Mouse (Mus musculus) ES-Bruce4 (cell line): ENCODE results near the gene Ptges. TPM values are rescaled to one million over a fixed set of nuclear protein-coding genes. Genes with fewer than 3 reads are reported as not detected.
"Not testable (repeated sequence)": the region's sequence is repeated elsewhere in the genome, so short reads cannot be mapped to it uniquely, and the experiment has no call there.

ENCODE experiments used
- H3K27ac ChIP-seq: 2 replicates; pipeline ENCODE4 v1.5.1; 2012; ENCODE audit warnings: low read length, inconsistent platforms; ENCODE audit not compliant: insufficient read depth
- H3K27me3 ChIP-seq: 2 replicates; pipeline ENCODE4 v1.6.1; 2012; ENCODE audit warnings: mild to moderate bottlenecking, low read length, inconsistent platforms; ENCODE audit not compliant: control insufficient read depth, poor library complexity, insufficient read depth, severe bottlenecking
- H3K36me3 ChIP-seq: 2 replicates; pipeline ENCODE4 v1.6.1; 2012; ENCODE audit warnings: inconsistent platforms, mild to moderate bottlenecking, low read length, moderate library complexity; ENCODE audit not compliant: control insufficient read depth, poor library complexity, insufficient read depth, severe bottlenecking
- H3K4me1 ChIP-seq: one replicate; pipeline ENCODE4 v1.8.1; 2011; ENCODE audit warnings: low read length; ENCODE audit not compliant: control insufficient read depth, insufficient read depth
- H3K4me3 ChIP-seq: 2 replicates; pipeline ENCODE4 v1.5.1; 2011; ENCODE audit warnings: low read depth, mild to moderate bottlenecking, low read length
- H3K9ac ChIP-seq: 2 replicates; pipeline ENCODE4 v1.6.1; 2012; ENCODE audit warnings: low read depth, mild to moderate bottlenecking, inconsistent platforms; ENCODE audit not compliant: poor library complexity, severe bottlenecking
- H3K9me3 ChIP-seq: replicated peaks from 2 replicates; pipeline ENCODE4 v1.6.1; 2012; ENCODE audit warnings: mild to moderate bottlenecking, low read length, inconsistent platforms; ENCODE audit not compliant: control insufficient read depth, poor library complexity, insufficient read depth, severe bottlenecking
- CTCF ChIP-seq: IDR thresholded peaks from one replicate; pipeline ENCODE4 v1.8.1; 2011; ENCODE audit warnings: low read depth, low read length
- EP300 ChIP-seq: IDR thresholded peaks from 2 replicates; pipeline ENCODE4 v1.6.1; 2011; ENCODE audit warnings: low read depth, low read length; ENCODE audit not compliant: insufficient read depth
- POLR2A ChIP-seq: IDR thresholded peaks from one replicate; pipeline ENCODE4 v1.8.1; 2011; ENCODE audit warnings: low read length; ENCODE audit not compliant: insufficient read depth
- polyA plus RNA-seq: library from polyadenylated mRNA; stranded (reverse); fragments of >200 nt; gene quantifications from 2 replicates; pipeline ENCODE4 v1.2.4, GENCODE M21; 2011; ENCODE audit warnings: low read depth; ENCODE audit not compliant: missing spikeins, insufficient read depth, insufficient read length

Ptges gene
- polyA plus RNA-seq, 1 experiment = 9.4 TPM

GRCm38 (mm10) chr2:30933917-30934450 is 4.3 kb upstream of the Ptges start:
- no peak overlapping the region for H3K27ac ChIP-seq
- no peaks in the 10 kb centered on the region for H3K9me3 ChIP-seq
- H3K4me3 ChIP-seq = no peak overlapping the region
- no peaks in the 10 kb centered on the region for H3K36me3 ChIP-seq
- no peaks in the 10 kb centered on the region for H3K27me3 ChIP-seq
- H3K4me1 ChIP-seq = peaks cover 6% of the 10 kb centered on the region
- H3K9ac ChIP-seq = no peak overlapping the region
- 0 out of 2 replicates have a peak, but pooled peaks have one; percentile 10 for TF ChIP-seq EP300
- no peak for TF ChIP-seq POLR2A
- TF ChIP-seq CTCF = peak; percentile 84

- Histone ChIP-seq H3K4me1 (peaks cover 6% of the 10 kb centered on the region), H3K27ac (no peak overlapping the region), H3K9ac (no peak overlapping the region), H3K27me3 (no peaks in the 10 kb centered on the region), H3K36me3 (no peaks in the 10 kb centered on the region), H3K4me3 (no peak overlapping the region), H3K9me3 (no peaks in the 10 kb centered on the region)
- no peak for TF ChIP-seq POLR2A
- TF ChIP-seq EP300 = no peak
- TF ChIP-seq CTCF = no peak
Observed at GRCm38 (mm10) chr2:30933032-30933431, 3.4 kb upstream of the Ptges start.

GRCm38 (mm10) chr2:30931922-30932321 is 2.3 kb upstream of the Ptges start:
- Histone ChIP-seq H3K4me3 (no peak overlapping the region), H3K9ac (no peak overlapping the region), H3K4me1 (peaks cover 6% of the 10 kb centered on the region), H3K9me3 (no peaks in the 10 kb centered on the region), H3K27me3 (no peaks in the 10 kb centered on the region), H3K36me3 (no peaks in the 10 kb centered on the region), H3K27ac (no peak overlapping the region)
- TF ChIP-seq CTCF (no peak), POLR2A (no peak), EP300 (no peak)

- not testable (repeated sequence) for H3K4me3 ChIP-seq, H3K27me3 ChIP-seq, H3K9ac ChIP-seq, H3K4me1 ChIP-seq, H3K27ac ChIP-seq, H3K36me3 ChIP-seq, H3K9me3 ChIP-seq
Observed at GRCm38 (mm10) chr2:30930846-30931245, 1.2 kb upstream of the Ptges start.

GRCm38 (mm10) chr2:30928893-30929482 is 675 bp downstream of the Ptges start:
- TF ChIP-seq EP300 (no peak), POLR2A (no peak), CTCF (no peak)
- H3K9ac ChIP-seq = no peak overlapping the region
- H3K4me3 ChIP-seq = peak overlapping the region; percentile 34
- H3K27me3 ChIP-seq = no peaks in the 10 kb centered on the region
- no peaks in the 10 kb centered on the region for H3K9me3 ChIP-seq
- H3K36me3 ChIP-seq = no peaks in the 10 kb centered on the region
- H3K27ac ChIP-seq = peak overlapping the region; percentile 59
- H3K4me1 ChIP-seq = peaks cover 6% of the 10 kb centered on the region

- H3K27me3 ChIP-seq = no peaks in the 10 kb centered on the region
- no peaks in the 10 kb centered on the region for H3K36me3 ChIP-seq
- peaks cover 6% of the 10 kb centered on the region for H3K4me1 ChIP-seq
- peak overlapping the region; percentile 59 for H3K27ac ChIP-seq
- H3K4me3 ChIP-seq = no peak overlapping the region
- no peaks in the 10 kb centered on the region for H3K9me3 ChIP-seq
- no peak for TF ChIP-seq EP300
- TF ChIP-seq CTCF = peak; percentile 79
- H3K9ac ChIP-seq = no peak overlapping the region
Observed at GRCm38 (mm10) chr2:30927844-30928628, 1.6 kb downstream of the Ptges start.
